Mouse (Mus musculus): ENCODE measurements around the gene Bag1. TPM values are rescaled to one million over a fixed set of nuclear protein-coding genes. Genes with fewer than 3 reads are reported as not detected.

Bag1 gene
- polyA plus RNA-seq, 1 experiment from 2014 or later, result 233 TPM

DNA sequence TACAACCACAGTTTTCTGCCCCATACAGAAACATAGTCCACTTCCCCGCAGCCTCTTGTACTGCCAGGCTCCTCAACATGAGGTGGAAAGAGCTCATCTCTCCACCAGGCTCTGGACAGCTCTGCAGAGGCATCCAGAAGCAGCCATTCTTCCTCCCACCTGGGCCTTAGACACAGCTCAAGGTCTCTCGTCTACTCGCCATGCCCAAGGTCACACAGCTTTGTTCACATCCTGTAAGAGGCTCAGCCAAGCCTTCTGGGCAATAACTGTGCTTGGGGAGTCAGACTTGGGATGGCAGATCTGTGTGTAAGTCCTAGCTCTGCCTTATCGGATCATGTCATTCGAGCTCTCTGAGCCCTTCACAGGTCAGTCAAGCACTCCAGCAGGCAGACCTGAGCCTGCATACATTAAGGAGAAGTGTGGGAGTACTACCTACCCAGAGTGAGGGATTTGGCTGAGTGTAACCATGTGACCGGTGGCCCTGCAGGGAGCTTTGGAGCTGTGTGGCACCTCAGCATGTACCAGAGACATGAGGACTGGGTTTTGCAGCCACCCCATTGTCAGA, 24.9 kb downstream of the Bag1 start:
- H3K9ac ChIP-seq (ENCODE audit: low read length), result no peak overlapping the region
- DNase-seq (ENCODE audit: low spot score, missing footprints), result peak; percentile 35
- ATAC-seq (ENCODE audit: low FRiP score), result no peak
- no peak overlapping the region for H3K27ac ChIP-seq (ENCODE audit: low read depth, low read length)
- H3K36me3 ChIP-seq (ENCODE audit: control insufficient read depth, insufficient read depth, low read length), result no peaks in the 10 kb centered on the region
- no peaks in the 10 kb centered on the region for H3K27me3 ChIP-seq (ENCODE audit: control insufficient read depth, insufficient read depth, low read length)
- no peak overlapping the region for H3K4me2 ChIP-seq
- 77% methylated on average over 6 of the region's 6 CpGs for WGBS
- no peaks in the 10 kb centered on the region for H3K9me3 ChIP-seq (ENCODE audit: control insufficient read depth, low read length)
- H3K4me1 ChIP-seq (ENCODE audit: control insufficient read depth, insufficient read depth, low read length), result no peaks in the 10 kb centered on the region
- H3K4me3 ChIP-seq (ENCODE audit: low read depth, low read length), result no peak overlapping the region

DNA sequence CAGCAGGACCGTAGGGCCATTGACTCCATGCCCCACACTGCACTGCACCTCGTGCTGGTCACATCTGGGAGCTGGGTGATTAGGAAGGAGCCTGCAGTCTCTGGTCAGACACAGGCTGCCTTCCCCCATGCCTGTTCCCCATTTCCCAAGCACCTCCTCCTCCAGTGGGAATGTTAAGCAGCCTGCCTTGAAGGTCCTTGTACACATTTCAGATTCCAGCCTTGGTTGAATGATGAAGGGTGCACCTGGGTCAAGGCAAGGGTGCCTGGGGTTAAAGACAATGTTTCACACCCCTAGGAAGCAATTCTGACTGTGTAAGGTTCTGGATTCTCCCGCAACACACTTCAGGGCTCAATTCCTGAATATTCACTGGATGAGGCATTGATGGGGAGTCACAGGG, 26.8 kb downstream of the Bag1 start:
- no peaks in the 10 kb centered on the region for H3K27me3 ChIP-seq (ENCODE audit: control insufficient read depth, insufficient read depth, low read length)
- ATAC-seq (ENCODE audit: low FRiP score) (no peak), DNase-seq (ENCODE audit: low spot score, missing footprints) (no peak)
- H3K9me3 ChIP-seq (ENCODE audit: control insufficient read depth, low read length), result no peaks in the 10 kb centered on the region
- H3K36me3 ChIP-seq (ENCODE audit: control insufficient read depth, insufficient read depth, low read length), result no peaks in the 10 kb centered on the region
- no peak overlapping the region for H3K9ac ChIP-seq (ENCODE audit: low read length)
- H3K4me3 ChIP-seq (ENCODE audit: low read depth, low read length), result no peak overlapping the region
- 57% methylated on average over 3 of the region's 3 CpGs for WGBS
- no peaks in the 10 kb centered on the region for H3K4me1 ChIP-seq (ENCODE audit: control insufficient read depth, insufficient read depth, low read length)
- H3K4me2 ChIP-seq, result no peak overlapping the region
- H3K27ac ChIP-seq (ENCODE audit: low read depth, low read length), result no peak overlapping the region

DNA sequence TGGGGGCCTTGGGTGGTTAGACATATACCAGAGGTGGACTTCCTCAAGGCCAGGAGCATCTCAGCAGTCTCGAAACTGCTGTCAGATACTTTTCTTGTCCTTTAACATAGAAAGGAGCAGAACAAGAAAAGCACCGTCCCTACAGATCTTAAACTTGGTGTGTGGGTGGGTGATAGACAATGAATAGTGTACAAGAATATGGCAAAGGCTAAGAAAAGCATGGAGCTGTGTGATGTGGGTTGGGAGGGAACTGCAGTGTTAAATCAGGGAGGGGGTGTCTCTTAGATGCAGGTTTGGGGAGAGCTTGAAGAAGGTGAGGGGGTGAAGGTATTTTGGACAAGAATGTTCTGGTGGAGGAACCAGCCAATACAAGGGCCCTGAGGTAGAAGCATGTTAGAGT, 27.5 kb downstream of the Bag1 start:
- no peak overlapping the region for H3K27ac ChIP-seq (ENCODE audit: low read depth, low read length)
- ATAC-seq (ENCODE audit: low FRiP score), result no peak
- no peaks in the 10 kb centered on the region for H3K4me1 ChIP-seq (ENCODE audit: control insufficient read depth, insufficient read depth, low read length)
- no peak overlapping the region for H3K9ac ChIP-seq (ENCODE audit: low read length)
- WGBS, result 90% methylated on average over 2 of the region's 2 CpGs
- H3K27me3 ChIP-seq (ENCODE audit: control insufficient read depth, insufficient read depth, low read length), result no peaks in the 10 kb centered on the region
- H3K4me2 ChIP-seq, result no peak overlapping the region
- DNase-seq (ENCODE audit: low spot score, missing footprints), result no peak
- H3K4me3 ChIP-seq (ENCODE audit: low read depth, low read length), result no peak overlapping the region
- no peaks in the 10 kb centered on the region for H3K36me3 ChIP-seq (ENCODE audit: control insufficient read depth, insufficient read depth, low read length)
- H3K9me3 ChIP-seq (ENCODE audit: control insufficient read depth, low read length), result no peaks in the 10 kb centered on the region

DNA sequence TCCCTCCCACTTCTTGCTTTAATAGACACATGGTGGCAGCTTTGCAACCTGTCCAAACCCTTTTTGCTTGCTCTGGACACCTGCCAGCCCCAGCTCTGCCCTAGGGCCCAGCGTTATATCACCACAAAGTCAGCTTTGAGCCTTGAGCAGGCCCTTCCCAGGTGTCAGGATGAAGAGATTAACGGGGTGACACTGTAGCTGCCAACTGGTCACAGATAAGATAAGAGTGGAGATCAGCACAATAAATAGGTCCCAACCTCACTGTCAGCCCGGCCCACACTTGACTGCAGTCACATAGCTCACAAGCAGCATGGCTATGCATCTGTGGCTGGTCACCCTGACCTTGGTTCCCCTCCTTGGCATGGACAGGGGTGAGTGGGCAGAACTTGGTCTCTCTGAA, 28.3 kb downstream of the Bag1 start, which contains the start of gene Spink4:
Gene Spink4, plus strand, starts transcription at position 268 of the 400 bp plus-strand sequence.
- no peak within 1 kb of the TSS for H3K9ac ChIP-seq (ENCODE audit: low read length)
- H3K9me3 ChIP-seq (ENCODE audit: control insufficient read depth, low read length), result no peaks in the 10 kb centered on the region
- H3K4me2 ChIP-seq, result no peak within 1 kb of the TSS
- H3K36me3 ChIP-seq (ENCODE audit: control insufficient read depth, insufficient read depth, low read length), result no peaks in the 10 kb centered on the region
- no peak within 1 kb of the TSS for H3K4me3 ChIP-seq (ENCODE audit: low read depth, low read length)
- 84% methylated on average over 3 of the region's 3 CpGs for WGBS
- DNase-seq (ENCODE audit: low spot score, missing footprints), result no peak
- H3K4me1 ChIP-seq (ENCODE audit: control insufficient read depth, insufficient read depth, low read length), result no peaks in the 10 kb centered on the region
- no peak within 1 kb of the TSS for H3K27ac ChIP-seq (ENCODE audit: low read depth, low read length)
- ATAC-seq (ENCODE audit: low FRiP score), result no peak
- H3K27me3 ChIP-seq (ENCODE audit: control insufficient read depth, insufficient read depth, low read length), result no peaks in the 10 kb centered on the region

DNA sequence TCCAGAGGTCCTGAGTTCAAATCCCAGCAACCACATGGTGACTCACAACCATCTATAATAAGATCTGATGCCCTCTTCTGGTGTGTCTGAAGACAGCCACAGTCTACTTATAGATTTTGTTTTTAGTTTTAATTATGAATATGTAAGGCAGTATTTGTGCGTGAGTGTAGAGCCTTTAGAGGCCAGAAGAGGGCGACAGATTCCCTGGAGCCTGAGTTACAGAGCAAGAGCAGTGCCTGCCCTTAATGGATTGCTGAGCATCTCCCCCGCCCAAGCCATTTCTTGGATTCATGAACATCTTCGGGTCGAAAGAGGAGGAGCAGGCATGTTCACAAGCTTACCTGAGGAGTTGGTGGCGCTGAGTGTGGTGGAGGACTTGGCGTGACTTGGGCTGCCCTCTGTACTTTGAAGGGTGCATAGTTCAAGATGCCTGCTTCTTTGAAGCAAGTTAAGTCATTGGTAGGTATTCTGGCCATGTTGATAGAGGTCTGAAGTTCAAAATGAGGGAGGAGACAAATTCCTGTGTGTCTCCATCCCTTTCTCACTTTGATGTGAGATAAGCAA, 31.4 kb downstream of the Bag1 start:
- Histone ChIP-seq H3K4me1 (ENCODE audit: control insufficient read depth, insufficient read depth, low read length) (no peaks in the 10 kb centered on the region), H3K4me3 (ENCODE audit: low read depth, low read length) (no peak overlapping the region), H3K27ac (ENCODE audit: low read depth, low read length) (no peak overlapping the region), H3K9me3 (ENCODE audit: control insufficient read depth, low read length) (no peaks in the 10 kb centered on the region), H3K36me3 (ENCODE audit: control insufficient read depth, insufficient read depth, low read length) (no peaks in the 10 kb centered on the region), H3K9ac (ENCODE audit: low read length) (no peak overlapping the region), H3K4me2 (no peak overlapping the region), H3K27me3 (ENCODE audit: control insufficient read depth, insufficient read depth, low read length) (no peaks in the 10 kb centered on the region)
- ATAC-seq (ENCODE audit: low FRiP score) (no peak), DNase-seq (ENCODE audit: low spot score, missing footprints) (no peak)
- 90% methylated on average over 7 of the region's 7 CpGs for WGBS

DNA sequence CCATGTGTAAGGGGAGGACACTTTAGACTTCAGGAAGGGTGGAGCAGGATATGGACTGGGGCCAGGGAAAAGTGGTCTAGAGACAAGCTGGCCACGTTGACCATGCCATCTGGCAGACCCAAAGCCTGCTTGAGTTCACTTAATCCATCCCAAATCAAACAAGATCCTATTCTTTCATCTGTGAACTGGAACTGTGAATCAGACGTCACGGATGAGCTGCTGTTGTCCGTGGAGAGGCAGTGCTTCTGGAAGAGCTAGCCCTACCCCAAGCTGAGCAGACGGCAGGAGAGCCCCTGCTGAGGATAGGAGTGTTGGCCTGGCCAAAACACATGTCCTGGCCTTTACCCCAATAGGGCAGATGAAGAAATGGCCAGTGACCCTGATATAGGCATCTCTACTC, 32.1 kb downstream of the Bag1 start:
- DNase-seq (ENCODE audit: low spot score, missing footprints) (no peak), ATAC-seq (ENCODE audit: low FRiP score) (no peak)
- Histone ChIP-seq H3K36me3 (ENCODE audit: control insufficient read depth, insufficient read depth, low read length) (no peaks in the 10 kb centered on the region), H3K27ac (ENCODE audit: low read depth, low read length) (no peak overlapping the region), H3K4me2 (no peak overlapping the region), H3K9me3 (ENCODE audit: control insufficient read depth, low read length) (no peaks in the 10 kb centered on the region), H3K9ac (ENCODE audit: low read length) (no peak overlapping the region), H3K27me3 (ENCODE audit: control insufficient read depth, insufficient read depth, low read length) (no peaks in the 10 kb centered on the region), H3K4me1 (ENCODE audit: control insufficient read depth, insufficient read depth, low read length) (no peaks in the 10 kb centered on the region), H3K4me3 (ENCODE audit: low read depth, low read length) (no peak overlapping the region)
- WGBS, result 48% methylated on average over 5 of the region's 5 CpGs

DNA sequence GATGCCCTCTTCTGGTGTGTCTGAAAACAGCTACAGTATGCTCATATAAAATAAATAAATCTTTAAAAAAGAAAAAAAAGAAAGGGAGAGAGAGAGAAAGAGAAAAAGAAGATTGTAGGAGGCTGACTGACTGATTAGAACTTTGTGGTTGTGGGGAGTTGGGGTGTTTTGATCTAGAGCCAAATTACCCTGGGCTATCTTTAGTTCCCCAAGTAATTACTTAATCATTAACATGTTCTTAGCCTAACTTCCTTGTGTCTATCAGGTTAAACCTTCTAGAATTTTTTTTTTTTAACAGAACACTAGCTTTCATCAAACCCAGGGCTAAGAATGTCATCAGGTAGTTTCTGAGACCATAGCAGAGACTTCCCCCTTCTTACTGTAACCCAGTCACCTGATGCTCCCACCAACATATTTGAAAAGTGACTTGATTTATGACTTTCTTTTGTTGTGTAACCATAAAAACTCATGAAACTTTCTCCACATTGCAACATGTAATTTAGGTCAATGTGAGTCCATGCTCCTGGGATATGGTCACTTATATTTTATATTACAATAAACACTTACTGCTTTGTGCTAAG, 33.7 kb downstream of the Bag1 start:
- Histone ChIP-seq H3K36me3 (ENCODE audit: control insufficient read depth, insufficient read depth, low read length) (no peaks in the 10 kb centered on the region), H3K4me2 (no peak overlapping the region), H3K4me1 (ENCODE audit: control insufficient read depth, insufficient read depth, low read length) (no peaks in the 10 kb centered on the region), H3K9ac (ENCODE audit: low read length) (no peak overlapping the region), H3K27me3 (ENCODE audit: control insufficient read depth, insufficient read depth, low read length) (no peaks in the 10 kb centered on the region), H3K9me3 (ENCODE audit: control insufficient read depth, low read length) (no peaks in the 10 kb centered on the region), H3K4me3 (ENCODE audit: low read depth, low read length) (no peak overlapping the region), H3K27ac (ENCODE audit: low read depth, low read length) (no peak overlapping the region)
- ATAC-seq (ENCODE audit: low FRiP score) (no peak), DNase-seq (ENCODE audit: low spot score, missing footprints) (no peak)

DNA sequence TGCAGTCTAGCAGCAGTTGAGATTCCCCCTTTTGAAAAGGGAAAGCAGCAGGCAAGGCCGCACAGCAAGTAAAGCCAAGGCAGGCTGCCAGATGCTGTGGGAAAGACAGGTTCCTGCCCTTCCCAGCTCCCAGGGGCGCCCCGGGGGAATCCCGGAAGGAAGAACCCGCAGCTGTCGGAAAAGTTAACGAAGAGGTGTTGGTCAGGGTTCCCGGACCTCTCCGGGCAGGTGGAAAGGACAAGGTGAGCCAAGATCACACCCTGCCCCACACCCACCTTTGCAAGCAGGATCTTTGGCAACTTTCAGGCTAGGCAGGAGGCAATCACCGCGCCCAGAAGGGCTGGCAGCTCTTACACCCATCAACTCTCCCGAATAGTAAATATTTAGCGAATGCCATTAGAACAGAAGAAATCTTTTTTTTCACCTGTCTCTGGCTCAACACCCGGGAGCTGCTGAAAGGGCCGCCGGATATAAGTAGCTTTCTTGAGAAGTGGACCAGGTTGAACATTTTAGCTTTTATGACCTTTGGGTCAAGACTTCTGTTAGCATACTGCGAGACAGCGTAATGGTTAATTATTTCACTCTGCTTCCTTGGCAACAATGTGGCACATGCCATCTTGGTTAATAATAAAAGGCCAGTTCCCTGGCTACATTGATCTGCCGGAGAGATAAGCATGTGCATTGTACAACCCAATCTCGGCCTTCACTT, 39.7 kb downstream of the Bag1 start:
- Histone ChIP-seq H3K4me3 (ENCODE audit: low read depth, low read length) (no peak overlapping the region), H3K4me2 (no peak overlapping the region), H3K9ac (ENCODE audit: low read length) (no peak overlapping the region), H3K27me3 (ENCODE audit: control insufficient read depth, insufficient read depth, low read length) (no peaks in the 10 kb centered on the region), H3K36me3 (ENCODE audit: control insufficient read depth, insufficient read depth, low read length) (no peaks in the 10 kb centered on the region), H3K27ac (ENCODE audit: low read depth, low read length) (no peak overlapping the region), H3K4me1 (ENCODE audit: control insufficient read depth, insufficient read depth, low read length) (no peaks in the 10 kb centered on the region), H3K9me3 (ENCODE audit: control insufficient read depth, low read length) (no peaks in the 10 kb centered on the region)
- WGBS, result 62% methylated on average over 20 of the region's 20 CpGs
- ATAC-seq (ENCODE audit: low FRiP score) (no peak), DNase-seq (ENCODE audit: low spot score, missing footprints) (no peak)

DNA sequence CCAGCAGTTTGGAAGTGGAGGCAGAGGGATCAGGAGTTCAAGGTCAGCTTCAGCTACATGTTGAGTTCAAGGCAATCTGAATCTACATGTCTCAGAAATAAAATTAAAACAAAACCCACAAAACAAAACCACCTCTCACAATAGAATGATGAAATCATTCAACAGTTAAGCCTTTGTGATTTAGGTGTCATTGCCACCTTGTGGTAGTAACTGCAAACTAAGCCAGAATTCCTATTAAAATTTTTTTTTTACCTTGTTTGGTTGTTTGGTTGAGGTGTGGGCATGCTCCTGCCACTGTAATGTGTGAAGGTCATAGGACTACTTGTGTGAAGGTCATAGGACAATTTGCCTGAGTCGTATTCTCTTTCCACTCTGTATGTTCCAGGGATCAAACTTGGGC, 41.8 kb downstream of the Bag1 start:
- no peak overlapping the region for H3K4me3 ChIP-seq (ENCODE audit: low read depth, low read length)
- no peak overlapping the region for H3K9ac ChIP-seq (ENCODE audit: low read length)
- no peaks in the 10 kb centered on the region for H3K27me3 ChIP-seq (ENCODE audit: control insufficient read depth, insufficient read depth, low read length)
- no peak for ATAC-seq (ENCODE audit: low FRiP score)
- H3K4me1 ChIP-seq (ENCODE audit: control insufficient read depth, insufficient read depth, low read length), result no peaks in the 10 kb centered on the region
- no peaks in the 10 kb centered on the region for H3K9me3 ChIP-seq (ENCODE audit: control insufficient read depth, low read length)
- H3K4me2 ChIP-seq, result no peak overlapping the region
- H3K36me3 ChIP-seq (ENCODE audit: control insufficient read depth, insufficient read depth, low read length), result no peaks in the 10 kb centered on the region
- no peak for DNase-seq (ENCODE audit: low spot score, missing footprints)
- H3K27ac ChIP-seq (ENCODE audit: low read depth, low read length), result no peak overlapping the region
- WGBS, result 63% methylated on average over 1 of the region's 1 CpGs

Measured in midbrain, embryonic 11.5 days (tissue).